Mouse (Mus musculus) heart, postnatal 36 days (tissue): ENCODE data around the gene Stab2. TPM values are rescaled to one million over a fixed set of nuclear protein-coding genes. Genes with fewer than 3 reads are reported as not detected.

Experiments used
- DNase-seq, 2 experiments: peaks; one replicate each; pipeline ENCODE4 v3.0.0; 2021 to 2022
- intact Hi-C: fragments of 180-260 bp; cut with DNase I; formaldehyde crosslinking; loops from one replicate; pipeline ENCODE4 v1.15.1; 2025
- total RNA-seq, 2 experiments: library from RNA; stranded (reverse); gene quantifications; 2 replicates each; pipeline ENCODE4 v1.2.3; 2021

Stab2 gene
- total RNA-seq = under 1 TPM; 0.05 to 0.19 TPM

GRCm38 (mm10) chr10:87007385-87008214 lies at the start of gene Stab2:
TSS of gene Stab2 (minus strand) at chr10:87008025.
- intact Hi-C loops = no loop called here
- no peak for DNase-seq

GRCm38 (mm10) chr10:87051714-87052113 lies 43.9 kb upstream of the Stab2 start:
- no peak for DNase-seq
- intact Hi-C loops = no loop called here

DNA sequence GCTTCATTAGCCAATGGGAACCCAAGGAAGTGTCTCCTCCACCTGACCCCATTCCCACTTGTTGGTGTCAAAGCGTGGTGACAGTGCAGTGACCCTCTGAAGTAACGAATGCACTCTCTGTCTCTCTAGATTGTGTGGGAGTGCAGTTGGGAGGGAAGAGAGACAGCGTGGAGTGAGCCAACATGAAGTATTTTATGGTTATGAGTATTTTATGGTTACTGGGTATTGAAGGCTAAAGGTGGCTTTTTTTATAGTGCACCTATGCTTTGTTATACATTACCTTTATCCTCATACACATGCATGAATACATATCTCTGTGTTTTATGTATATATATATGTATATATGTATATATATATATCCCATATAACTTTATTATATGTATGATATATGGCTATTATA lies 41.4 kb upstream of the Stab2 start:
- DNase-seq = no peak
- intact Hi-C loops = no loop called here

- DNase-seq = no peak
Observed at GRCm38 (mm10) chr10:87046931-87047468, 39.2 kb upstream of the Stab2 start.

GRCm38 (mm10) chr10:87046469-87046868 lies 38.6 kb upstream of the Stab2 start:
- no peak for DNase-seq
- intact Hi-C loops = no loop called here

More at GRCm38 (mm10) chr10:87046931-87047468, 39.2 kb upstream of the Stab2 start:
- intact Hi-C loops = no loop called here

DNA sequence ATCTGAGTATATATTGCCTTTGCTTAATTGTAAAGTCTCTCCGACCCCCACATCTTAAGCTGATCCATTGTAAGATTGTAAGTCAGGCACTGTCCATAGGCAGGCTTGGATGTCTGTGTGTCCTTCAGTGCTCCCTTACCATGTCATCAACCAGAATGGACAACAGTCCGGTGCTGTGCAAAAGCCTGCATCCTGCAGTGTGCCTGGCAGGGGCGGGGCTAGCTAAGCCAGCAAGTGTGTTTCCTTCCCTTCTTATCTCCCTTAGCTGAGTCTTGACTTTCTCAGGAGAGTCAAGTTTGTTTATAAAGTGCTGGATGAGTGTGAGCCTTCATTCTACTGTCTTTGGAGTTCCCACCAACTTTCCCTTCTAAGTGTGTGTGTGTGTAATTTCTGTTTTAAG lies 37.4 kb upstream of the Stab2 start:
- no peak for DNase-seq
- intact Hi-C loops = no loop called here

GRCm38 (mm10) chr10:87041265-87041664 lies 33.4 kb upstream of the Stab2 start:
- intact Hi-C loops = no loop called here

DNA sequence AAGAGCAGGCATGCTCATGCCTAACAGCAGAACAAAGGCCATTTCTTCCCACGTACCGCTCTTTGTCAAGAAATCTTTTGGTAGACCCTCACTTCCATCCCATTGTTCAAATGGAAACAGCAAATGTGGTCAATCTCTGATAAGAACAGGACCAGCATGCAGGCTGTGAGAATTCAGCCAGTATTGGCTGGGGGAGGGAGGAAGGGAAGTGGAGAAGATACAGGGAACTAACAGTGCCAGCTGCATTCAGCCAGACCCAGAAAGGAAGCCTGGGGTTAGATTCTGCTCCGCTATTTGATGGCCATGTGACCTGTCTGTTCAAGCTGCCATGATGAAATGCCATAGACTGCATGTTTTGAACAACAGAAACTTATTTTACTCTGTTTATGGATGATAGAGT lies 32.0 kb upstream of the Stab2 start:
- DNase-seq = no peak
- intact Hi-C loops = no loop called here

More at GRCm38 (mm10) chr10:87041265-87041664, 33.4 kb upstream of the Stab2 start:
- DNase-seq = no peak

DNA sequence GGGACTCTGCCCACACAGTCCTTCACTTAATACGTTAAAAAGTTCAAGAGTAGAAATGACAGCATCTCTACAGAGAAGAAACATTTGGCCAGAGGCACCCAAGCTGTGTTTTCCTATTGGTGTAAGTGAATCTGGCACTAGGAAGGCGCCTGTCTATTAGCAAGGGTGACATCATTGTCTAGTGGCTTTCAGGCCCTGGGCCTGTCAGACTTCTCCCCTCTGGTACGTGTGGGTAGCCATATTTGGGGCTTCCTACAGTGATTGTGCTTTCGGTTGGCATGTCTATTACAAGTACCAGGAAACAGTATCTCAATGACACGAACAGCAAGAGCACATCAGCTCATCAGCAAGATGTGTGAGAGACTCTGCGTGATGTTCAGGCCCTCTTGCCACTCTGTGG lies 31.5 kb upstream of the Stab2 start:
- intact Hi-C loops = no loop called here
- no peak for DNase-seq

DNA sequence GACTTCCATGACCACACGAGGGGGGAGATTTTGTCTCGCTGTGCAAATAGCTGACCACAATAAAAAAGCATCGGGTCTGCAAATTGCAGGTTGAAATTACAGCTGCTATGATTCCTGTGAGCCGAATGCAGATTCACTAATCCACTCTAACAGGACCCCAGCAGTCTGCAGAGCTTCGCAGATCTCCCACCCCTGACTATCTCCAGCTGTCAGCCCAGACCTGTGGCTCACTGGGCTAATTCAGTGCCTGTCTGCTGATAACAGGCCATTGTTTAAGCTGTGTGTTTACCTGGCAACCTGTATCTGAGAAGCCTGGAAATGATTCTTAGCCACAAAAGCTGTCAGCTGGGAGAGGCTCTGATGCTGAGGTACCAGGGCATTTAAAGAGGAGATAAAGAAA lies 29.2 kb upstream of the Stab2 start:
- no peak for DNase-seq
- intact Hi-C loops = no loop called here

DNA sequence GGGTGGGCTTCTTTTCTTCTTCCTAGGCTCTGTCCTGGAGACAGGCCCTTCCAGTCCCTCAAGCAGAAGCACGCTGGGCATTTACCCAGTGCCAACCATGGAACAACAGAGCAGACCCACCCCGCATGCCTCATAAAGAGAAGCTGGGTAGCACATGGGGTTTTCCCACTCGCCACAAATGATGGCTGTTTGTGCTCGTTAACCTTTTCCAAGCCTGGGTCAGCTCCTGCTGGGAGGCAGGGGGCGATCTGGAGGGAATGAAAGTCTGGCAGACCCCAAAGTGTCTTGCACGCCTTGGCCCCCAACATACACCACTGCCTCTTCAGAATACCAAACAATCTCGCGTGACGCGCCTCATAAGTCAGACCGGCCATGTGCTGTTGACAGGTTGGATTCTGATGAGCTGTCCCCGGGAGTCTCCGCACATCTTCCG lies 28.5 kb upstream of the Stab2 start:
- intact Hi-C loops = no loop called here

DNA sequence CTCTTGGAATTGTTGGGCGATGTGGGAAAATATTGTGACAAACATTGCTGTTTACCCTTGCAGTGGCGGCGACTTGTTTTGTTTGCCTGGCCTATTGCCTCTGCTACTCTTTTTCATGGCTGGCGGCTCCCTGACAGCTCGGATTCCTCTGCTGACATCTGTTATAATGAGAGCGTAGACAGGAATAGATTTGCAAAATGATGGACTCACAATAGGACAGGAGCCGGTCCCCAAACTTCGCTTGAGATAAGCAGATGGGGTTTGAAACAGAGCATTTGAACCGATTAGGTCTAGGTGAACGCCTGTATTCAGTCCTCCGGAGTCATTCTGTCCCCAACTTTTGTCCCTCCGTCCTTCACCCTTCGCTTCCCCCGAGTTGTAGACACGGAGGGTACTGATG lies 28.0 kb upstream of the Stab2 start:
- intact Hi-C loops = no loop called here
- DNase-seq = no peak

More for the DNA sequence above, 28.5 kb upstream of the Stab2 start:
- DNase-seq = no peak

- no peak for DNase-seq
- intact Hi-C loops = no loop called here
Observed at GRCm38 (mm10) chr10:87032768-87033167, 24.9 kb upstream of the Stab2 start.

GRCm38 (mm10) chr10:87024884-87025283 lies 17.1 kb upstream of the Stab2 start:
- DNase-seq = peak; percentile 71 to 81
- intact Hi-C loops = loop anchor here (1.0 to 5.0 kb wide), 2 partner anchors 479 to 1302 kb away; no protein-coding TSS in a partner anchor

DNA sequence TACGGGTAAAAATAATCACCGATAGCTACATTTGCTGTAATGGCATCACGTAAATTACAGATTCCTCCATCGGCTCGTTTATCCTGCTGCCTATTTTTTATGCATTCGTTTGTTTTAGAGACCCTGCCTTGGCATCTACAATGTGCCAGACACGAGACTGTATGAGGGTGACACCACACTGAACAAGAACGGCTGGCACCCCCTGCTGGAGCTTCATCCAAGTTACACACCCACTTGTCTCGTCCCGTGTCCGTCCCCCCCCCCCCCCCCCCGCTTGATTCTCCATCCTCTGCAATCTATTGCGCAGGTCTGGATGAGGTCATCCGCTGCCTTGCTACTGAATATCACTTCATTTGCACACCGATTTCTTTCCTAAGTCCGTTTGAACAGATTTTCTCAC lies 12.9 kb upstream of the Stab2 start:
- intact Hi-C loops = loop anchor here (1.0 kb wide), 1 partner anchor 48 kb away; no protein-coding TSS in a partner anchor

GRCm38 (mm10) chr10:87018876-87019275 lies 11.1 kb upstream of the Stab2 start:
- DNase-seq = no peak
- intact Hi-C loops = no loop called here

More for the DNA sequence above, 12.9 kb upstream of the Stab2 start:
- DNase-seq = peak in 1 of 2 experiments; percentile 12

DNA sequence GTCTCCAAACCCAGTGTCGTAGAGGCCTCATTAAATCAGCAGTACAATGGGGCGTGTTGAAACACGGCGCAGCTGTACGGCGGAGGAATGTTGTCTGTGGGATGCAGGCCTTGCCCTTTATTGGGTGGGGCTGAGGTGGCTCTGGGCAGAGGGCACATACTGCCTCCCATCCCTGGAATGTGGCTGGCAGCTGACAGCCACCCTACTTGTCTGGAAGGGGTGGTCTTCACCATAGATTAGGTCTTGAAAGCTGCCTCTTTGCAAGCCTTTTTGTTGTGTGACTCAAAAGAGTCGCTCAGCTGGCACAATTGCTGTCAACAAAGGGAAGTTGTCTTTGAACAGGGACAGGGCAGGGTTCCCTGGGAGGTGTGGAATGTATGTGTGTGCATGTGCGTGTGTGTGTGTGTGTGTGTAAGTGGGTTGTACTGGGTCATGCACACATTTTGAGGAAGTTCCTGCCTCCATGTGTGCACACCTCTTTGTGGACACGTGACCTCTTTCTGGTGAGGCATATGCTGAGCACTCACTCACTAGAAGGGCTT lies 8.4 kb upstream of the Stab2 start:
- DNase-seq = no peak
- intact Hi-C loops = no loop called here

- no peak for DNase-seq
- intact Hi-C loops = no loop called here
Observed at GRCm38 (mm10) chr10:87015403-87015802, 7.6 kb upstream of the Stab2 start.

DNA sequence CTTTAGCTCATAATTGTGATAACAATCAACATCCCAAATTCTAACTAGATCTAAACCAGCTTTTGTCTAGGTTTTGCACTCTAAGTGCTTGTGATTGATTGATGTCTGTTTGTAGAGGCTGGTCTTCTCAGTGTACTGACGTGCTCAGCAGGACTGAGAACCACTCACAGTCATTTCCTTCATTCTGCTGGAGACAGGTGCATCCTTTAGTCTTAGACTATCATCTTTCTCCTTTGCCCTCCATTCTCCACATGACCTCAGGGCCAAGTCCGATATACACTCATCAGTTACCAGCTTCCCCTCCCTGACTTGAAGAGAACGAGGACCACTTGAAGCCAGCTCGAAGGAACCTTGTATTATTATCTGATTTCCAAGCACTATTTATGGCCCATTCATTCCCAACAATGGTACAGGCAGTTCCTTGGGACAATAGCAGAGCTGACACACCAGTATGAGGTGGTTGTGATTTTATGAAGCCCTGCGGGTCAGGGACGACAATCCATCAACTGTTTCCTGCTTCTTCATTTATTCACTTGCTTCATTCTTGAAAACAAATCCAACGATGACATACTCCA lies 6.7 kb upstream of the Stab2 start:
- intact Hi-C loops = no loop called here
- no peak for DNase-seq

- intact Hi-C loops = no loop called here
- DNase-seq = no peak
Observed at GRCm38 (mm10) chr10:87012087-87012486, 4.3 kb upstream of the Stab2 start.

DNA sequence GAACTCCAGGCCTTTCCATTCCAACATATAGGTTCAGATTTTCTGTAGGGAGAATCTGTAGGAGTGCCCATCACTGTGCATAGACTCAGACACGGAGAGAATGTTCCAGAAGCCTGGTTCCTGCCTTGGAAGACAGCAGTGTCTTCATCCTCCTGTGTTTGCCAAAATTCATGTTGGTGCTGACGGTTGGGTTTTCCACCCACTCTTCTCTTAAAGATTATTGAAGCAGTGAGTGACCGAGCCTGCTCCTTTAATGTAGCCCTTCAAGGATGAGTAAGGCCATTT lies 332 bp upstream of the Stab2 start:
- no peak for DNase-seq
- intact Hi-C loops = no loop called here
